Mouse (Mus musculus) MEL (cell line): ENCODE measurements around the gene Cdc42bpb.

Experiments used
- BHLHE40 ChIP-seq: IDR thresholded peaks from 2 replicates; pipeline ENCODE4 v1.6.1; 2012; ENCODE audit warnings: low read depth, mild to moderate bottlenecking, inconsistent platforms, low read length, improper control_type of control experiment, borderline replicate concordance
- CHD1 ChIP-seq: IDR thresholded peaks from 2 replicates; pipeline ENCODE4 v1.6.1; 2012; ENCODE audit warnings: low read depth, mild to moderate bottlenecking, inconsistent platforms, low read length, improper control_type of control experiment
- CTCF ChIP-seq, 3 experiments: IDR thresholded peaks in 2 of 3; conservative IDR thresholded peaks in 1 of 3; 2 replicates each; pipeline ENCODE4 v1.5.1; 2011 to 2012; ENCODE audit warnings: low read length in 3 of 3, low read depth in 2 of 3, mild to moderate bottlenecking in 2 of 3, improper control_type of control experiment in 1 of 3, inconsistent platforms in 1 of 3, mixed read lengths in 1 of 3, moderate library complexity in 1 of 3; ENCODE audit not compliant: control insufficient read depth in 1 of 3, insufficient read depth in 1 of 3, poor library complexity in 1 of 3, severe bottlenecking in 1 of 3
- EP300 ChIP-seq, 2 experiments: IDR thresholded peaks; 2 replicates each; pipeline ENCODE4 v1.6.1; 2011; ENCODE audit warnings: improper control_type of control experiment in 2 of 2, low read length in 2 of 2, low read depth in 1 of 2, mild to moderate bottlenecking in 1 of 2
- GABPA ChIP-seq: IDR thresholded peaks from 2 replicates; pipeline ENCODE4 v1.6.1; 2012; ENCODE audit warnings: low read depth, mild to moderate bottlenecking, inconsistent platforms, low read length, improper control_type of control experiment, moderate library complexity
- MAFK ChIP-seq: IDR thresholded peaks from 2 replicates; pipeline ENCODE4 v1.6.1; 2011; ENCODE audit warnings: low read depth, mild to moderate bottlenecking, low read length, improper control_type of control experiment, borderline replicate concordance
- MXI1 ChIP-seq: IDR thresholded peaks from 2 replicates; pipeline ENCODE4 v1.6.1; 2011; ENCODE audit warnings: mild to moderate bottlenecking, low read depth, low read length, improper control_type of control experiment
- POLR2A ChIP-seq, 2 experiments: IDR thresholded peaks; 2 replicates each; pipeline ENCODE4 v1.6.1; 2011 to 2012; ENCODE audit warnings: low read length in 2 of 2, mild to moderate bottlenecking in 2 of 2, control low read depth in 1 of 2, improper control_type of control experiment in 1 of 2, low read depth in 1 of 2, moderate library complexity in 1 of 2; ENCODE audit not compliant: control insufficient read depth in 1 of 2, insufficient read depth in 1 of 2, poor library complexity in 1 of 2
- SMC3 ChIP-seq: IDR thresholded peaks from 2 replicates; pipeline ENCODE4 v1.6.1; 2011; ENCODE audit warnings: low read depth, low read length, improper control_type of control experiment
- TAL1 ChIP-seq: IDR thresholded peaks from 2 replicates; pipeline ENCODE4 v1.6.1; 2012; ENCODE audit warnings: mild to moderate bottlenecking, inconsistent platforms, low read length, moderate library complexity, mixed read lengths
- ZNF384 ChIP-seq: IDR thresholded peaks from 2 replicates; pipeline ENCODE4 v1.6.1; 2012; ENCODE audit warnings: low read depth, mild to moderate bottlenecking, inconsistent platforms, low read length, improper control_type of control experiment

GRCm38 (mm10) chr12:111406622-111407021 lies 29.1 kb upstream of the Cdc42bpb start, which contains the start of gene Lbhd2:
- TF ChIP-seq CHD1 (no peak), EP300 (IDR thresholded peaks at IDR 0.05; ENCODE audit: low read depth in 1 of 2, low read length in 2 of 2) (no peak), BHLHE40 (no peak), CTCF (IDR thresholded peaks at IDR 0.05 in 2 of 3, conservative IDR thresholded peaks at IDR 0.05 in 1 of 3; ENCODE audit: control insufficient read depth in 1 of 3, insufficient read depth in 1 of 3, low read depth in 2 of 3, low read length in 3 of 3, poor library complexity in 1 of 3, severe bottlenecking in 1 of 3) (no peak), TAL1 (no peak), MXI1 (no peak), POLR2A (IDR thresholded peaks at IDR 0.05; ENCODE audit: control insufficient read depth in 1 of 2, insufficient read depth in 1 of 2, low read depth in 1 of 2, low read length in 2 of 2, poor library complexity in 1 of 2) (no peak), GABPA (no peak), ZNF384 (no peak), SMC3 (no peak), MAFK (no peak)
